Mouse (Mus musculus) thymus, postnatal 25 days (tissue): ENCODE data around the gene Ppp1r16b.

ENCODE experiments used
- DNase-seq: peaks from one replicate; pipeline ENCODE4 v3.0.0; 2022

Gene Ppp1r16b

DNA sequence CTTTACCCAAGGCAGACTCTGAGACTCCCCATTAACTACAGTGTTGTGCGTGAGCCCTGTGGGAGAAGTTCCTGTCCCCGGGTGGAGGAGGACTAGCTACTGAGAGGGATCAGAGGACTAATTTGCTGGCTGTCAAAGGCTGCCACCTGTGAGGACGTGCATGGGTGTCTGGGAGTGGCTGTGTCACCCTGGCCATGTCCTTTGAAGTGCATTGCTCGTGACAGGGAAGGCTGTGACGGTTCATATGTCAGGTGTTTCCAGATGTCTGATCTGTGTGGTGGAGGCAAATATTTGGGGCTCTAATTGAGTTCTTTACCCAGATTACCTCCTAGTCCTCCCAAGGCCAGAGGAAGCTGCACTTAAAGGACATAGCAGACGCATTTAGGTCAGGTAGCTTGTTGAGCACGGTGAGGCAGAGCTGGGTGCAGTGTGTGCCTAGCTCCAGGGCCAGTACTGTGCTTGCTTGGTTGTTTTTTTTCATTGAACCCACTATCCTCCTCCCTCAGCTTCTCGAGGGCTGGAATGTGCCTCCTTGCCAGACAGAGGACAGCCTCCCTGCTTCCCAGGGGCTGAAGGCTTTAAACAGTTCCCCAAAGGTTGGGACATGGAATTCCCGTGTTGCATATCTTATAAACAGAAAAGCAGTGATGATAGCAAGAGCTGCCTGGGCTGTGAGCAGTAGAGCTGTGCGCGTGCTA is 106.0 kb downstream of the Ppp1r16b start:
- DNase-seq, result peak; percentile 39

DNA sequence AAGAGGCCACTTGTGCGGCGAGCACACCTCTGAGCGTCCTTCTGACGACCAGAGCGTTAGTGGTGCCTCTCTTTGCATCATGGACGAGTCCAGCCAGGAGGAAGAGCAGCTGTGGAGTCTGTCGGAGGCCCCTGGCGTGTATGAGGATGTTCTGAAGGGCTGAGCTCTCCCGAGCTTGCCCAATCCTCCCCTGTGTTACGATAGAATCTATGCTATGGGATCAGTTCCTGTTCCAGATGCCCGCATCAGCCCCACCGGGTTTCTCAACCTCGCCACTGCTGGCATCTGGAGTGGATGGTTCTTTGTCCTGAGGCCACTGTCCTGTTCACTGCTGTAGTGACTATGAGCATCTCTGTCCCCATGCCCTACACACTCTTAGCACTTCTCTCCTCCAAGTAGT is 107.6 kb downstream of the Ppp1r16b start:
- no peak for DNase-seq

DNA sequence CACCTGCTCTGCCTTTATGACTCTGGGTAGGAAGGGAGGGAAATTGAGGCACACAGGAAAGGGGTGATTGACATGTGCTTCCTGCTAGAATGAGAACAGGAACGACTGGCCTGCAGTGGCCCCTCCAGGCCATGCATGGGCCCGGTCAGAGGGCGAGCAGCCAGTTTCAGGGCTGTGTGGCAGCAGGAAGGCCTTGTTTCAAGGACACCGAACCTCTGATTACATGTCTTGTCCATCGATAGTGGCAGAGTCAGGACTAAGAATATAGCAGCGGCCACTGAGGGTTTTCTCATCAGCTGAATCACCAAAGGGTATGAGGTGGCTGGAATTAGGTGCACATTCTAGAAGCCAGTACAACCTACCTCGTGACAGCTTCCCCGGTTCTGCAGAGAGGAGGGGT is 109.7 kb downstream of the Ppp1r16b start:
- DNase-seq, result no peak

DNA sequence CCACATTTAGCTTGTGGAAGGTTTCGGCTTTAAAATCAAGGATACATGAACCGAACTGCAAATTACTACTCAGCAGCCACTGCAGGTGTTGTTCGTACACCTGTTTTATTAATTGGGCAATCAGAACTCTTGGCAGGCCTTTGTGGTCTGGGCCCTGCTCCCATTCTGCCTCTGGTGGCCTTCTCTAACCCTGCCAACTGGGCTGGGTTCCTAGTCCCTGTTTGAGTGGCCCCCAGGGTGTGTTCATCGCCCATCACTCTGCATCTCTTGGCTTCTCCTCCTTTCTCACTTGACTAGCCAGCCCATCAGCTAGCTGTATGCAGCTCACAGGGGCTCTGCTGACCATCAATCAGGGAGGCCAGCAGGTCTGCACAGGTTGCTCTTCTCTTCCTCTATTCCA is 111.5 kb downstream of the Ppp1r16b start:
- DNase-seq, result no peak

DNA sequence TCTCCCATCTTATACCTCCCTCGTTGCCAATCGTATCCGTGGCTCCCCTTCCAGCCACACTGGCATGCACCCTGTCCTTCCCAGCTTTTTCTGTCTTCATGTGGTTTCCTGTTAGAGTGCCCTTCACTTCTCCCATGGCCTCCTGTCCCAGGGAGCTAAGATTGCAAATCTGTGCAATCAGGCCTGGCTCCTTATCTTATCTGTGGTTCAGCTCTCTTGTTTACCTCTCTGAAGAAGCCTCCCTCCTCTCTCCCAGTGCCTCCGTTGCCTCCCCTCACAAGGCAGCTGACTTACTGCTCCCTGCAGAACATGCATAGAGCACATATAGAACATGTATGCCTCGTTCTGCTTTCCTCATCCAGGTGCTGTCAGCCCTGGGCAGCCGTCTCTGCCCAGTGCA is 112.3 kb downstream of the Ppp1r16b start:
- no peak for DNase-seq

DNA sequence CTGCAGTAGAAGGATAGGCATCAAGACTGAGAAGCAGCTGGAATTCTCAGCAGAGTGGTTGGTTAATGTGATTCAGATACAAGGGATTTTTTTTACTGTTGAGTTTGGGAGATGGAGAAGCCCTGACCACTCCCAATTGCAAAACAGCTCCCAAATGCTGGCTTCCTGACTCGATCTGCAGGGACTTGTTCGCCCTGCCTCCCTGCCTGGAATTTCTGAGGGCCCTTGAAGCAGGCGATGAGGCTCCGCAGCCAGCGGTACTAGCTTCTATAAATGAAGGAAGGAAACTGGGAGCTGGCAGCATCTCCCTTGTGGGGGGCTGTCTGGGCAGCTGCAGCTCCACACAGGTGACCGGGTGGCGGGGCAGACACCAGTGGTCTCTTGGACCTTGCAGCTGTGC is 113.2 kb downstream of the Ppp1r16b start:
- no peak for DNase-seq

DNA sequence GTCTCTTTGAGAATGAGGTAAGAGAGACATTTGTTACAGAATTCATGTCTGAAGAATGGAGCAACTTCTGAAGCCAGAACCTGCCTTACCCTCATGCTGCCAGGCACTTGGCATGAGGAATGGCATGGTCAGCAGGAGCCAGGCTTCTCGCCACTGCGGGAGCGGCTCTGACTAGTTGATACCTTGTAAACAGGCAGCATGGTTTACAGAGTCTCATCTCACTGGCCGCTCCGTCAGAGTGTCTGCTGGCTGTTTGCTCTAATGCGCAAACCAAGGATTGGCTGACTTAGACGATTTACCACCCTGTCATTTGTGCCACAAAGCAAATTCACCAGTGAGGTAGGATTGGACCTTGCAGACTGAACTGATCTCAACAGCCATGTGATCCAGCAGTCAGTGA is 115.9 kb downstream of the Ppp1r16b start:
- no peak for DNase-seq

DNA sequence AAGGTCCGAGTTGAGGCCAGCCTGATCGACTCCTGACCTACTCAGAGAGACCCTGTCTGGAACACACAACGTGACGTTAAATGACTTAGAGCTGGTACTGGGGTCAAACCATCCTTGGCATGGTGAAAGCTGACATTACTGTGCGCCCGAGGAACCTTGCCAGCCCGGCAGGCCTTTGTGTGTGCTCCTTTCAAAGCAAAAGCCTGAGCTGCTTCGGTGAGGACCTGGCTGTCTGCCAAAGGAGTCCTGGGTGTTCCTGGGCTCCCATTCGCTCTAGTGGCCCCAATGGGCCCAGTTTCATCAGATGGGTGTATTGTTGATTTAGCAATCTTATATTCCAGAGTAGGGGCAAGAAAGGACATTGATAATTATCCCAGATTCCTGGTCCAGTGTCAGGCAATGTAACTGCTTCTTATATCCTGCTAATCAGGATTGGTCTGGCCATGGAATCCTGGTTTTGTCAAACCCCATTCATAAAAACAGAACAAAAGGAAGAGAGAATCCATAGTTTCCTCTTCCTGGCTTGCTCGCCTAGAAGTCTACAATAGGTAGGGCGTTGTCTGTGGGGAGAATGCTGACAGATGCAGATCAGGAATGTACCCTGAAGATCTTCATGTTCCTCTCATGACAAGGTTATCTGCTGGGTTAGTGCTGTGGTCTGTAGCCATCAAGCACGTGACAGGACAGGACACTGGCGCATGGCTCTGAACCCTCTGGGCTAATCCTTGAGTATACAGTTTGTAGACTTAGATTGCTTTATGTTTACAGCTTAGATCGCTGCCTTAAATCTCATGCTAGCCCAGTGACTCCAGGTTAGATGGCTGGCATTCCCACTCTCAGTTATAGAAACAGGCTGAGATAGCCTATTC is 122.0 kb downstream of the Ppp1r16b start:
- no peak for DNase-seq

DNA sequence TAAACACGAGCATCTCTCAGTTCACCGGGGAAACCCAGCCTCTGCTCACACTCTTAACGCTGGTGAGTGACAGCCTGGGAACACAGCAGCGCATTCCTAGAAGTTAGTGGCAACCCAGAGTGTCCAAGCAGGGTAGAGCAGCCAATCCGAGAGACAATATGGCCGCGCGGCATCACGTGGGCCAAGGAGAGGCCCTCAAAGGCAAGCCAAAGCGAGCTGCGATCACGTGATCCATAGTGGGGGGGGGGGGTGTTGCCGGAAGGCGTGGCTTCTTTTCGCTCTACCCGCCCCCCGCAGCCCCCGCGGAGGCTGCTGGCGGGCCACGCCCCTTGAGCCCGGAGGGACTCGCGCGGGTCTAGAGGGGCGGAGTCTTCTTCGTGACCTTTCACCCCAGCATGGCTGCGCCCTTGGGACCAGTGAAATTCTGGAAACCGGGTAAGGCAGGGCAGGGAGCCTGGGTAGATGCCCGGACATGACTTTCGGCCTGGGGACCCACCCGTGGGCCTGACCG is 129.4 kb downstream of the Ppp1r16b start, which contains the start of gene Dhx35:
Gene Dhx35 (plus strand): TSS at position 314 of the 511 bp plus-strand sequence.
- DNase-seq, result peak; percentile 92

DNA sequence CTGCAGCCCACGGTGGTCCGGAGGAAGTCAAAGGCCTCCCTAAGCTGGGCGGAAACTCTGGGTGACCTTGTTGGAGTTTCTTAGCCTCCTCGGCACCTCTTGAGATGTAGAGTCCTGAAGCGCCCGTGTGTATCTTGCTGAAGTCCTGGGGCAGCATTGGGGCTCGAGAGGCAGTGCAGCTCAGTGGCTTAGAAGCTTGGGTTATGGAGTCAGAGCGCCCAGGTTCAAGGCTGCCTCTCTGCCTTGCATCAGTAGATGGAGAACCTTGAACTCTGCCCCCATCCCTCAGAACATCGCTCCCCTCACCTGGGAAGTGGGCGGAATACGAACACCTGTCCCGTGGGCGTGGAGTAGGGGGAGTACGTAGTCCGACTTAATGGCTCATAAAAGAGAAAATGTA is 129.8 kb downstream of the Ppp1r16b start:
- no peak for DNase-seq

DNA sequence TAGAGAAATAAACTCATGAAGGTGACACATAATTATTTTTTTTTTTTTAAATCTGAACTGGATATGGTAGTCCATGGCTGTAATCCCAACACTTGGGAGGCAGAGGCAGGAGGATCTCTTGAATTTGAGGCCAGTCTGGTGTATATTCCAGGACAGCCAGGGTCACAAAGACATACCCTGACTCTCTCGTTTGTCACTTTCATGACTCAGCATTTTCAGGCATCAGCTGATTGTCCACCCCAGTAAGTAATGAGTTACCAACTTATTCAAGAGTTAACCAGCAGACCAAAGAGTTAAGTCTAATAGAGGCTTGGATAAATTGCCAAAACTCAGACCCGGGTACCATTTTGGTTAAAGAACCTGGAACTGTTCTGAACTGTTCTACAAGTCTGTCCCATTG is 130.7 kb downstream of the Ppp1r16b start:
- DNase-seq, result no peak

DNA sequence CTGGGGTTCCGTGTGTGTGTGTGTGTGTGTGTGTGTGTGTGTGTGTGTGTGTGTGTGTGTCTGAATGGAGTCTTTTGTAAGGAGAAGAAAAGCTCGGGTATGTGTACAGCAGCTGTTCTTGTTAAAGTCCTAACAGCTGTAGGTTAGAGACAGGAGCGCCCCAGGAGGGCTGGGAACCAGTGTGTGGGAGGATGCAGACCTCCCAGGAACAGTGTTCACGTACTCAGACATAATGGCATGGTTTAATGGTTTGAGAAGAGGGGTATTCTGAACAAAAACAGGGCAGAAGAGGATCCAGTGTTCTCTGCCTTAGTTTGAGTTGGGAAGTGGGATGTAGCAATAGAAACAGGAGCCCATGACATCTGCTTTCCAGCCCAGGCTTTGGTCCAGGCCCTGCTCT is 134.1 kb downstream of the Ppp1r16b start:
- no peak for DNase-seq

DNA sequence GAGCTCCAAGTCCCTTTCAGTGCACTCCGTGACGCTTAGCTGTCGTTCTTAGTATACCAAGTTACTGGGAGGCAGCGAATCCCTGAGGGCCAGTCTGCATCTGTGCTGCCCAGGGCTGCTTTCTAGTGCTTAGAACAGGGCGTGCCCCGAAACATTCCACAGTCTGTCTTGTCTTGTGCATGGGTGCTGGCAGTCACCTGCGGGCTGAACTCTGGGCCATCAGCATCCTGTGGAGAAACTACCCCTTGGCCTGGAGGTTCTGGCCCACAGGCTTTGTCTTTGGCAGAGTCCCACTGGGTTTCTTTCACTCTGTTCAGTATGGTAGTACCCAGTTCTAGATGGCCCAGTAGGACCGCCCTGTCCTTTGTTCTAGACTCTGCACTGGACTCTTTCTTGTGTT is 135.6 kb downstream of the Ppp1r16b start:
- DNase-seq, result no peak

DNA sequence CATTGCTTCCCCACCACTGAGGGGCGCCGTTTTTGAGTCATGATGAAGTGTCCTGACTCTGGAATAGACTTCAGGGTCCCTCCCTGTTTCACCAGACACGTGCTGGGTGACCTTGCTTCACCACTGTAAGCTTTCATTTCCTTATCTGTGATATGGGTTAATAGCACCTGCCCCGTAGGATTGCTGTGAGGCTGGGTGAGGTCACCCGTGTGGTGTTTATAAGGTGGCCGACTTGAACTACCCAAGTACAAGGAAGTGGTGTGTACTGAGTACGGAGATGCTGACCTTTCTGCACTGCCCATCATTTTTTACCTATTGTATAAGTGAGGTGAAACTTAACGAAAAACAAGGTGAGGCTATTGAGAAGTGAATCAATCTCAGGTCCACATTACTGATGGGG is 138.4 kb downstream of the Ppp1r16b start:
- DNase-seq, result no peak

DNA sequence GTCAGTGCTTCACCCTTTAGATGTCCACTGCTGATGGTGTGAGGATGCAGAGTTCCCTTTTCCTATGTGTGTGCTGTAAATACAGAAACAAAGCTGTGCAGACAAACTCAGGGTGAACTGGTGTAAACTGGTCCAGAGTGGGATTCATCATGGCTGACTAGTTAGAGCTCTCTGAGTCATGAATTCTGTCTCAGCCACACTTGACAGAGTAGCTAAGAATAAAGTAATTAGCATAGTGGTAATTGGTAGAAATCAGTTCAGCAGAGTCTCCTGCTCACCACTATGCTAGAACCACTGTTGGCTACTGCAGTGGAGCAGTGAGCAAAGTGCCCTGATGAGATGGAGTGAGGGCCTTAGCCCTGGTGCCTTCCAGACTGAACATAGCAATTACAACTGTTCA is 150.5 kb downstream of the Ppp1r16b start:
- no peak for DNase-seq
